Mouse (Mus musculus) liver, postnatal 0 days (tissue): ENCODE data around the gene Acadm.

ENCODE experiments used
- CTCF ChIP-seq: sonication (generic); IDR thresholded peaks from 2 replicates; pipeline ENCODE4 v1.5.1; 2016; ENCODE audit warnings: antibody characterized with exemption, low read depth
- EP300 ChIP-seq: IDR thresholded peaks from 2 replicates; pipeline ENCODE4 v1.6.1; 2016; ENCODE audit warnings: antibody characterized with exemption, low read depth, mild to moderate bottlenecking

GRCm38 (mm10) chr3:153959731-153960207 lies 15.3 kb upstream of the Acadm start:
- TF ChIP-seq EP300 (no peak), CTCF (no peak)
